Mouse (Mus musculus) liver, adult 2 months (tissue): ENCODE results near the gene Gpc3. TPM values are rescaled to one million over a fixed set of nuclear protein-coding genes. Genes with fewer than 3 reads are reported as not detected.
"Not testable (repeated sequence)": the region's sequence is repeated elsewhere in the genome, so short reads cannot be mapped to it uniquely, and the experiment has no call there.

Source experiments
- DNase-seq: peaks from one replicate; pipeline ENCODE4 v3.0.0-alpha.2; 2011; ENCODE audit warnings: low read depth, low spot score; ENCODE audit errors: extremely low read depth
- H3K27ac ChIP-seq: fragments of 200-500 bp; replicated peaks from 2 replicates; pipeline ENCODE4 v1.5.1; 2012; ENCODE audit warnings: low read depth, mild to moderate bottlenecking, control low read depth, inconsistent platforms, low read length; ENCODE audit not compliant: insufficient read depth
- H3K27me3 ChIP-seq: fragments of 200-500 bp; 2 replicates; pipeline ENCODE4 v1.6.1; 2012; ENCODE audit warnings: mild to moderate bottlenecking, moderate library complexity, low read length, inconsistent platforms; ENCODE audit not compliant: control insufficient read depth, insufficient read depth
- H3K36me3 ChIP-seq: fragments of 200-500 bp; 2 replicates; pipeline ENCODE4 v1.6.1; 2012; ENCODE audit warnings: low read length, inconsistent platforms; ENCODE audit not compliant: control insufficient read depth, insufficient read depth
- H3K4me1 ChIP-seq: fragments of 200-500 bp; 2 replicates; pipeline ENCODE4 v1.6.1; 2011; ENCODE audit warnings: low read length; ENCODE audit not compliant: control insufficient read depth, insufficient read depth
- H3K4me3 ChIP-seq: fragments of 200-500 bp; 2 replicates; pipeline ENCODE4 v1.5.1; 2011; ENCODE audit warnings: low read depth, mild to moderate bottlenecking, control low read depth, low read length, moderate library complexity; ENCODE audit not compliant: insufficient read depth
- H3K79me2 ChIP-seq: fragments of 200-500 bp; 2 replicates; pipeline ENCODE4 v1.6.1; 2012; ENCODE audit warnings: inconsistent platforms, mild to moderate bottlenecking, low read length, moderate library complexity; ENCODE audit not compliant: control insufficient read depth, insufficient read depth
- H3K9ac ChIP-seq: fragments of 200-500 bp; 2 replicates; pipeline ENCODE4 v1.6.1; 2012; ENCODE audit warnings: low read depth, mild to moderate bottlenecking, control low read depth, inconsistent platforms, low read length
- CTCF ChIP-seq: fragments of 200-500 bp; IDR thresholded peaks from 2 replicates; pipeline ENCODE4 v1.5.1; 2011; ENCODE audit warnings: low read depth, low read length, control low read depth
- POLR2A ChIP-seq: fragments of 200-500 bp; IDR thresholded peaks from 2 replicates; pipeline ENCODE4 v1.6.1; 2011; ENCODE audit warnings: low read length, control low read depth; ENCODE audit not compliant: insufficient read depth; ENCODE audit errors: extremely low read depth
- WGBS: fragments of 180-500 bp; shearing (Covaris S2); methylation state at CpG from one replicate; pipeline ENCODE4 v1.1.7; 2018; 5-methylcytosine and 5-hydroxymethylcytosine counted together
- polyA plus RNA-seq: library from polyadenylated mRNA; depleted of rRNA; stranded (reverse); fragments of >200 nt; gene quantifications from 2 replicates; pipeline ENCODE4 v1.2.3, GENCODE M21; 2012
- total RNA-seq: library from RNA; depleted of rRNA; stranded (reverse); fragments of >200 nt; gene quantifications from 2 replicates; pipeline ENCODE4 v1.2.3, GENCODE M21; 2014

Gene Gpc3
- total and polyA plus RNA-seq, 2 experiments = 0.65 to 0.86 TPM

- 96% methylated on average over 4 of the region's 4 CpGs for WGBS
- no peaks in the 10 kb centered on the region for H3K27me3 ChIP-seq
- H3K79me2 ChIP-seq = no peaks in the 10 kb centered on the region
- TF ChIP-seq POLR2A = no peak
- no peaks in the 10 kb centered on the region for H3K4me1 ChIP-seq
- no peak overlapping the region for H3K27ac ChIP-seq
- DNase-seq = no peak
- no peaks in the 10 kb centered on the region for H3K36me3 ChIP-seq
- H3K4me3 ChIP-seq = no peak overlapping the region
- H3K9ac ChIP-seq = no peak overlapping the region
Observed at GRCm38 (mm10) chrX:52362241-52363011, 251.3 kb downstream of the Gpc3 start.

GRCm38 (mm10) chrX:52352981-52353380, 260.8 kb downstream of the Gpc3 start:
- Histone ChIP-seq H3K27me3 (no peaks in the 10 kb centered on the region), H3K79me2 (no peaks in the 10 kb centered on the region), H3K4me1 (no peaks in the 10 kb centered on the region), H3K36me3 (no peaks in the 10 kb centered on the region), H3K27ac (no peak overlapping the region), H3K9ac (no peak overlapping the region), H3K4me3 (no peak overlapping the region)
- DNase-seq = no peak
- no peak for TF ChIP-seq CTCF
- 90% methylated on average over 4 of the region's 4 CpGs for WGBS

GRCm38 (mm10) chrX:52350631-52351030, 263.1 kb downstream of the Gpc3 start:
- WGBS = 76% methylated on average over 5 of the region's 5 CpGs
- H3K79me2 ChIP-seq, H3K36me3 ChIP-seq, H3K27ac ChIP-seq, H3K27me3 ChIP-seq, H3K4me3 ChIP-seq, H3K4me1 ChIP-seq, DNase-seq, H3K9ac ChIP-seq: not testable (repeated sequence)

- no peak overlapping the region for H3K4me3 ChIP-seq
- WGBS = 91% methylated on average over 6 of the region's 6 CpGs
- TF ChIP-seq CTCF (no peak), POLR2A (no peak)
- no peak for DNase-seq
- no peaks in the 10 kb centered on the region for H3K79me2 ChIP-seq
- no peak overlapping the region for H3K27ac ChIP-seq
- H3K36me3 ChIP-seq = no peaks in the 10 kb centered on the region
- H3K4me1 ChIP-seq = no peaks in the 10 kb centered on the region
- H3K27me3 ChIP-seq = no peaks in the 10 kb centered on the region
- no peak overlapping the region for H3K9ac ChIP-seq
Observed at GRCm38 (mm10) chrX:52348773-52349172, 265.0 kb downstream of the Gpc3 start.

- TF ChIP-seq POLR2A (no peak), CTCF (no peak)
- 88% methylated on average over 3 of the region's 3 CpGs for WGBS
- Histone ChIP-seq H3K9ac (no peak overlapping the region), H3K4me1 (no peaks in the 10 kb centered on the region), H3K79me2 (no peaks in the 10 kb centered on the region), H3K27ac (no peak overlapping the region), H3K27me3 (no peaks in the 10 kb centered on the region), H3K4me3 (no peak overlapping the region), H3K36me3 (no peaks in the 10 kb centered on the region)
- DNase-seq = no peak
Observed at GRCm38 (mm10) chrX:52344018-52344417, 269.7 kb downstream of the Gpc3 start.

- 89% methylated on average over 3 of the region's 3 CpGs for WGBS
- no peak overlapping the region for H3K9ac ChIP-seq
- no peaks in the 10 kb centered on the region for H3K36me3 ChIP-seq
- no peaks in the 10 kb centered on the region for H3K4me1 ChIP-seq
- no peaks in the 10 kb centered on the region for H3K79me2 ChIP-seq
- no peak overlapping the region for H3K4me3 ChIP-seq
- H3K27ac ChIP-seq = no peak overlapping the region
- DNase-seq = no peak
- H3K27me3 ChIP-seq = no peaks in the 10 kb centered on the region
- TF ChIP-seq POLR2A = no peak
- TF ChIP-seq CTCF = no peak
Observed at GRCm38 (mm10) chrX:52340251-52340650, 273.5 kb downstream of the Gpc3 start.
